Mouse (Mus musculus): ENCODE data around the gene Olfr1377. TPM values are rescaled to one million over a fixed set of nuclear protein-coding genes. Genes with fewer than 3 reads are reported as not detected.
A peak's percentile ranks its signal among the peaks of the same experiment; 100 is the strongest.
"Not testable (repeated sequence)": the region's sequence is repeated elsewhere in the genome, so short reads cannot be mapped to it uniquely, and the experiment has no call there.

Olfr1377 gene
- polyA plus RNA-seq, 1 experiment from 2014 or later, result not detected

GRCm38 (mm10) chr11:51030225-51030624, 48.5 kb downstream of the Olfr1377 start:
- Histone ChIP-seq H3K27ac (replicated peaks; ENCODE audit: low read depth, low read length) (no peak overlapping the region), H3K9me3 (ENCODE audit: control insufficient read depth, low read length) (no peaks in the 10 kb centered on the region), H3K4me3 (ENCODE audit: low read depth, low read length) (no peak overlapping the region), H3K4me2 (ENCODE audit: low read depth, severe bottlenecking) (no peak overlapping the region), H3K27me3 (ENCODE audit: control insufficient read depth, insufficient read depth, low read length) (no peaks in the 10 kb centered on the region), H3K9ac (ENCODE audit: low read length) (no peak overlapping the region), H3K4me1 (ENCODE audit: control insufficient read depth, insufficient read depth, low read length) (no peaks in the 10 kb centered on the region), H3K36me3 (ENCODE audit: control insufficient read depth, insufficient read depth, low read length) (no peaks in the 10 kb centered on the region)
- no peak for ATAC-seq (ENCODE audit: insufficient number of reproducible peaks, low FRiP score, low TSS enrichment, low read depth)
- no peak for DNase-seq (ENCODE audit: low spot score)
- WGBS, result 42% methylated on average over 2 of the region's 2 CpGs

- WGBS, result 20% methylated on average over 1 of the region's 1 CpGs
- no peak overlapping the region for H3K9ac ChIP-seq (ENCODE audit: low read length)
- H3K27me3 ChIP-seq (ENCODE audit: control insufficient read depth, insufficient read depth, low read length), result no peaks in the 10 kb centered on the region
- no peak for ATAC-seq (ENCODE audit: insufficient number of reproducible peaks, low FRiP score, low TSS enrichment, low read depth)
- H3K9me3 ChIP-seq (ENCODE audit: control insufficient read depth, low read length), result no peaks in the 10 kb centered on the region
- H3K36me3 ChIP-seq (ENCODE audit: control insufficient read depth, insufficient read depth, low read length), result no peaks in the 10 kb centered on the region
- H3K4me1 ChIP-seq (ENCODE audit: control insufficient read depth, insufficient read depth, low read length), result no peaks in the 10 kb centered on the region
- H3K4me2 ChIP-seq (ENCODE audit: low read depth, severe bottlenecking), result no peak overlapping the region
- no peak overlapping the region for H3K27ac ChIP-seq (replicated peaks; ENCODE audit: low read depth, low read length)
- H3K4me3 ChIP-seq (ENCODE audit: low read depth, low read length), result no peak overlapping the region
- DNase-seq (ENCODE audit: low spot score), result peak; percentile 52
Measured at GRCm38 (mm10) chr11:51032851-51033250, 51.1 kb downstream of the Olfr1377 start.

- not testable (repeated sequence) for H3K27ac ChIP-seq (replicated peaks; ENCODE audit: low read depth, low read length); H3K9ac ChIP-seq (ENCODE audit: low read length); H3K9me3 ChIP-seq (ENCODE audit: control insufficient read depth, low read length); ATAC-seq (ENCODE audit: insufficient number of reproducible peaks, low FRiP score, low TSS enrichment, low read depth); DNase-seq (ENCODE audit: low spot score); H3K36me3 ChIP-seq (ENCODE audit: control insufficient read depth, insufficient read depth, low read length); H3K4me1 ChIP-seq (ENCODE audit: control insufficient read depth, insufficient read depth, low read length); H3K27me3 ChIP-seq (ENCODE audit: control insufficient read depth, insufficient read depth, low read length); H3K4me2 ChIP-seq (ENCODE audit: low read depth, severe bottlenecking); H3K4me3 ChIP-seq (ENCODE audit: low read depth, low read length)
Measured at GRCm38 (mm10) chr11:51034141-51034540, 52.4 kb downstream of the Olfr1377 start.

- ATAC-seq (ENCODE audit: insufficient number of reproducible peaks, low FRiP score, low TSS enrichment, low read depth), result no peak
Measured at GRCm38 (mm10) chr11:51035951-51036350, 54.2 kb downstream of the Olfr1377 start.

More at GRCm38 (mm10) chr11:51035951-51036350, 54.2 kb downstream of the Olfr1377 start:
- no peaks in the 10 kb centered on the region for H3K36me3 ChIP-seq (ENCODE audit: control insufficient read depth, insufficient read depth, low read length)
- no peak for DNase-seq (ENCODE audit: low spot score)
- no peaks in the 10 kb centered on the region for H3K4me1 ChIP-seq (ENCODE audit: control insufficient read depth, insufficient read depth, low read length)
- no peak overlapping the region for H3K4me2 ChIP-seq (ENCODE audit: low read depth, severe bottlenecking)
- 93% methylated on average over 2 of the region's 2 CpGs for WGBS
- H3K27ac ChIP-seq (replicated peaks; ENCODE audit: low read depth, low read length), result no peak overlapping the region
- no peak overlapping the region for H3K9ac ChIP-seq (ENCODE audit: low read length)
- H3K27me3 ChIP-seq (ENCODE audit: control insufficient read depth, insufficient read depth, low read length), result no peaks in the 10 kb centered on the region
- no peak overlapping the region for H3K4me3 ChIP-seq (ENCODE audit: low read depth, low read length)
- H3K9me3 ChIP-seq (ENCODE audit: control insufficient read depth, low read length), result no peaks in the 10 kb centered on the region

Other genes starting within 250 kb of the Olfr1377 start
- 44.3 and 50.6 TPM in 2 replicates for gene Zfp354c, start 154.2 kb upstream of the Olfr1377 start, polyA plus RNA-seq (2014; fragmentation: Nextera tagmentation; extraction: Ambion mirVana)
- 1.2 and 1.5 TPM in 2 replicates for gene Zfp879, start 140.4 kb upstream of the Olfr1377 start, polyA plus RNA-seq (2014; fragmentation: Nextera tagmentation; extraction: Ambion mirVana)
- 0.11 and 0.16 TPM in 2 replicates for gene Grm6, start 131.3 kb upstream of the Olfr1377 start, polyA plus RNA-seq (2014; fragmentation: Nextera tagmentation; extraction: Ambion mirVana)
- gene Zfp454, start 94.3 kb upstream of the Olfr1377 start, polyA plus RNA-seq (2014; fragmentation: Nextera tagmentation; extraction: Ambion mirVana), result 15.5 and 17.8 TPM in 2 replicates
- gene Zfp2, start 65.8 kb upstream of the Olfr1377 start, polyA plus RNA-seq (2014; fragmentation: Nextera tagmentation; extraction: Ambion mirVana), result 16.6 and 21.3 TPM in 2 replicates
- gene Zfp354b, start 50.3 kb upstream of the Olfr1377 start, polyA plus RNA-seq (2014; fragmentation: Nextera tagmentation; extraction: Ambion mirVana), result 1.2 and 1.3 TPM in 2 replicates
- gene 4933414I15Rik, start 38.2 kb upstream of the Olfr1377 start, polyA plus RNA-seq (2014; fragmentation: Nextera tagmentation; extraction: Ambion mirVana), result not detected in 2 replicates
- not detected in 2 replicates for gene Prop1, start 28.2 kb upstream of the Olfr1377 start, polyA plus RNA-seq (2014; fragmentation: Nextera tagmentation; extraction: Ambion mirVana)
- gene Olfr1378, start 15.4 kb upstream of the Olfr1377 start, polyA plus RNA-seq (2014; fragmentation: Nextera tagmentation; extraction: Ambion mirVana), result not detected in 2 replicates
- not detected in 2 replicates for gene Olfr51, start 21.6 kb downstream of the Olfr1377 start, polyA plus RNA-seq (2014; fragmentation: Nextera tagmentation; extraction: Ambion mirVana)
- not detected in 2 replicates for gene Olfr54, start 32.3 kb downstream of the Olfr1377 start, polyA plus RNA-seq (2014; fragmentation: Nextera tagmentation; extraction: Ambion mirVana)
- gene Olfr1375, start 66.1 kb downstream of the Olfr1377 start, polyA plus RNA-seq (2014; fragmentation: Nextera tagmentation; extraction: Ambion mirVana), result not detected in 2 replicates
- 9.4 and 9.6 TPM in 2 replicates for gene Zfp354a, start 77.3 kb downstream of the Olfr1377 start, polyA plus RNA-seq (2014; fragmentation: Nextera tagmentation; extraction: Ambion mirVana)
- not detected in 2 replicates for gene Gm12569, start 238.5 kb downstream of the Olfr1377 start, polyA plus RNA-seq (2014; fragmentation: Nextera tagmentation; extraction: Ambion mirVana)